Mouse (Mus musculus) small intestine, adult 10 weeks (tissue): ENCODE results near the gene Srm. TPM values are rescaled to one million over a fixed set of nuclear protein-coding genes. Genes with fewer than 3 reads are reported as not detected.

Source experiments
- polyA plus RNA-seq: library from polyadenylated mRNA; stranded (reverse); fragments of 350-450 nt; fragmentation: Illumina TruSeq; extraction: RNeasy Lipid Tissue Mini Kit (QIAGEN cat#74804); gene quantifications from one replicate; pipeline ENCODE4 v1.2.3, GENCODE M21; 2014; ENCODE audit warnings: low replicate concordance

Srm gene
- not detected for polyA plus RNA-seq

DNA sequence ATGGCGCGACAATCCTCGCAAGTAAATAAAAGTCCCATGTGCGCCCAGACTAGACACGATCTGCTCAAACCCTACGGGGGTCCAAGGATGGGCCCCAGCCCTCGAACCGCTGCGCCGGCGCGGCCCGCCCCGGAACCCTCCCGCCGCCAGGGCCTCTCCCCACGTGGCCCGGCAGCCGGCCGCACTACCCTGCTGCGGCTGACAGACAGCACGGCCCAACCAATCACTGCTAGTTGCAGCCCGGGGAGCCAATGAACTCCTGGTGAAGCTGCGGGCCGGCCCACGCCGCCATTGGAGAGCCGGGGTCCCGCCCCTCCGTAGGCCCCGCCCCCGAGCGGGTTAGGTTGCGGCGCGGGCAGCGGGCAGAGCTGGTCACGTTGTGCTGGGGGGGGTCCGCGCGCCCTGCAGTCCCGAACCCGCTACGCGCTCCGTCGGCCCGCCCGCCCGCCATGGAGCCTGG is at the start of gene Srm:
Gene Srm (plus strand): TSS at position 333 of the 460 bp plus-strand sequence.

DNA sequence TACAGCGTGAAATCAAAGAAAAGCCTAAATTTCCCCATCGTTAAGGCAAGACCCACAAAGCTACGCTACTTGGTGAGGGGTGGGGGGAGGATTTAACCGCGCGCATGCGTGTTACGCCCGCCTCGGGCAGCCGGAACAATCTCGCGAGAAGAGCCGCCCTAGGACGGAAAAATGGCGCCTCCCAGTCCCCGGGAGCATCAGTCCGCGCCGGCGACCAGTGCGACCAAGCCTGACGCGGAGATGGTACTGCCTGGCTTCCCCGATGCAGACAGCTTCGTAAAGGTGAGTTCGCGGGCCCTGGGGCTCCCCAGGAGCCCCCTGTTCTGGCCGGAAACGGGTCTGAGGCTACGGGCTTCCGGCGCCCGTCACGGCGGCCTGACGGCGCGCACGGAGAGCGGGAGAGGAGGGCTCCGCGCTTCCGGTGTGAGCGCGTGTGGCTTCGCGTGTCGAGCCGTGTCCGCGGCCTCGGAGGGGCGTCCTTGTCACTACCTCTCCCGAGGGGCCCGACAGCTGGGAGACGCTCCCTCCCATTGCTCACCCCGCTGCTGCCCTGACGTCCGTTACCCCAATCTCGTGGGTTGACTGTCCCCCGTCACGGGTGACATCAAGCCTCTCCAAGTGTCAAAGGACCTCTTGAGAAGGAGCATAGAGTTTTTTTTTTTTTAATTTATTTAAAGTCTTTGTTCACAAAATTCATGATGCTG is 32.9 kb upstream of the Srm start, which contains the start of gene Exosc10:
Gene Exosc10 (plus strand): TSS at position 133 of the 704 bp plus-strand sequence.

DNA sequence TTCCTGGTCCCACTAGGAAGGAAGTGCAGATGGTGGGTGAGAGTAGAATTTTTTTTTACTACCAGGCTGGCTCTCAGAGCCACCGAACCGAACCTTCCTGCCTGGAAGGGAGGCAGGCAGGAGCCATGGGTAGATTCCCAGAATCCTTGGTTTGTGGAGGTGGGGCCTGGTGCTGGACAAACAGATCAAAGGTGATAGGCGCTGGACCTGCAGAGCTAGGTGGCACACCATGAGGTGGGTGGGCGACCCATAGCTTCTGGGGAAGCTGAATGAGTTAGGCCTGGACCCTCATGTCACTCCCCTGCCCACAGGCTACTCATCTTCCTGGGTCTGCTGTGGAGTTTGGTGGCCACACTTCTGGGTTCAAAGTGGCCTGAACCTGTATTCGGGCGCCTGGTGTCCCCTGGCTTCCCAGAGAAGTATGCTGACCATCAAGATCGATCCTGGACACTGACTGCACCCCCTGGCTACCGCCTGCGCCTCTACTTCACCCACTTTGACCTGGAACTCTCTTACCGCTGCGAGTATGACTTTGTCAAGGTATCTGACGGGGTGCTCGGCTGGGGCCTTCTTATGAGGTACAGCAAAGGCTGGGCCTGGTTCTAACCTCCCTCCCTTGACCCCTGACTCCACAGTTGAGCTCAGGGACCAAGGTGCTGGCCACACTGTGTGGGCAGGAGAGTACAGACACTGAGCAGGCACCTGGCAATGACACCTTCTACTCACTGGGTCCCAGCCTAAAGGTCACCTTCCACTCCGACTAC is 11.2 kb downstream of the Srm start, which contains the start of gene Masp2:
Gene Masp2 (plus strand): TSS at position 198 of the 764 bp plus-strand sequence.

DNA sequence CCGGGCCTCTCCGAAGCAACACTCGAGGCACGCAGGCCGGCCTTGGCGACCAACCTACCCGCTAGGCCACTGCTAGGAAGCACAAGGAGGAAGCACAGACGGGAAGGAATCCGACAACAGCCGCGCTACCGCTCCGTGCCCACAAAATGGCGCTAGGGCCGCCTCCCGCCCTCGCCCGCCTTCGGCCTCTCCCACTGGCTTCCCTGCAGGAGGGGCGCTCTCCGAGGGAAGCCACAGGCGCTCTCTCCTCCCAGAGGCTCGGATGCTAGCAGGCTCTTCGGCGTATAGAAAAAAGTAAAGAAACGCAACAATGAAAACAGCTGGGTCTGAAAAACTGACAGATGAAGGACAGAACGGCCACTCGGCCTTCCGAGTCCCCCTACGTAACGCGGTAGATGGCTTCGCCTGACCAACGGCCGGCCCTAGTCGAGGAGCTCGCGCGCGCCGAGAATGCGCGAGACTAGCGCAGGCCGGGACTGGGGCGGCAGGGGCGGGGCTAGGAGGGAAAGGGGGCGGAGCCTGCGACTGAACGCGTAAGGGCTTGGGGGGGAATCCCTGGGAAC is 35.4 kb downstream of the Srm start, which contains the start of gene Tardbp:
Gene Tardbp (minus strand): TSS at position 397 of the 563 bp plus-strand sequence.

DNA sequence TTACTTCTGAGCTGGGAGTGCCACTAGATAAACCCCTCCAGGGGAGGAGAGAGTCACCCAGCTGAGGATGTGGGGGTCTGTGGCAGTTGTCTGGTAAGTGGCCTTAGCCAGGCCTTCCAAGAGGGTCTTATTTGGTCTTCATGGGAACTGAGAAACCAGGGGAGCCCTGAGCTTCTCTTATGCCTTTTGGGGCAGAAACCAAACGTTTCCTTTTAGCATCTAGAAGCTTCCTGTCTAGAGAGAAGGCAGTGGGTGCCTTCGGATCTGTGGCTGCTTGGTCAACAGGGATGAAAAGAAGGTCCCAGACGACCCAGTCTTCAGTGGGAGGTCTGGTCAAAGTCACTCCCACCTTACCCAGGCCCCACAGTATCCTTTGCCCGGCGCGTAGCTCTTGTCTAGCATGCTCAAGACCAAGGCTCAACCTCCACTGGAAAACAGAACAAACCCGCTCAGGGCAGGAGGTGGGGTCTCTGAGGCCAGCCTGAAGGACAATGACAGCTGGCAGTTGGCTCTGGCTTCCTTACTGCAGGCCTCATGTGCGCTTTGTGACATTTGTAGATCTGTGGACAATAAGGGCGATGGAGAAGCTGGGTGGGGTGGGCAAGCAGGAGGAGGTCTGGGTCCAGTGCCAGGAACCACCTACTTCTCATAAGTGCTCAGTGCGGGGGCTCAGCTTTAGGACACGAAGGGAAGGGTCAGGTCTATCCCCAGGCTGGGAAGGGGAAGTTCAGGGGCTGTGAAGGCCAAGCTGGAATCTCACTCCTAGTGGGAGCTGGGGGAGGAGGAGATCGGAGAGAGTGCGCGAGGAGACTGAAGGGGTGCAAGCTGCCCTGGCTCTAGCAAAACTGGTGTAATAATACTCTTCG is 52.2 kb downstream of the Srm start, which contains the start of gene Gm572:
Gene Gm572 (plus strand): TSS at position 27 of the 866 bp plus-strand sequence.

Other genes starting within 250 kb of the Srm start
- 2.0 TPM for gene Ubiad1, start 146.7 kb upstream of the Srm start, polyA plus RNA-seq
- gene Mtor, start 142.9 kb upstream of the Srm start, polyA plus RNA-seq = 3.1 TPM
- not detected for gene Angptl7, start 91.0 kb upstream of the Srm start, polyA plus RNA-seq
- gene Exosc10, start 33.1 kb upstream of the Srm start, polyA plus RNA-seq = 2.7 TPM
- gene Masp2, start 11.1 kb downstream of the Srm start, polyA plus RNA-seq = not detected
- gene Tardbp, start 35.5 kb downstream of the Srm start, polyA plus RNA-seq = 835 TPM
- not detected for gene Gm572, start 51.8 kb downstream of the Srm start, polyA plus RNA-seq
- 12.6 TPM for gene Casz1, start 212.9 kb downstream of the Srm start, polyA plus RNA-seq